Mouse (Mus musculus): ENCODE measurements around the gene Hpgd. TPM values are rescaled to one million over a fixed set of nuclear protein-coding genes. Genes with fewer than 3 reads are reported as not detected.

Hpgd gene
- polyA plus RNA-seq, 1 experiment from 2014 or later: 11.7 TPM

DNA sequence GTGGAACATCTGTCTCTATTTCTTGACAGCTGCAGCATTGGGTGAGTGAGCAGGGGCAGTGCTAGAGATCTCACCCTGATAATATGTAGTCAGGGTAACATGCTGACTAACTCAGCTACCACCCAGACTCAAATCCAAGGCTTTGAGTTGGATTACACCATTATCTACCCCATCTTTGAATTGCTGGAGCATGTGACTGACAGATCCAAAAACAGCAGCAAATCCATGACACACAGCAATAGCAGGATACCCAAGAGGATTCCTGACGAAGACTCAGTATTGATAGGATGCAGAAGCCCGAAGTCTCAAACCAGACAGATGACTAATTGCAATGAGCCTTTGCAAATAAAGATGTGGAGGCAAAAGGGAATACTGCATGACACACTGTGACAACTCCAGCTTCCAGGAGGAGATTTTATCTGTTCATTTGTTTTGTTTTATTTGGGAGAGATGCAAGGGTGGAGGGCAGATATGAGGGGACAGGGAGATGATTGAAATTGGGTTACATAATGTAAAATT lies 15.8 kb upstream of the Hpgd start:
- H3K9ac ChIP-seq (ENCODE audit: low read length): no peak overlapping the region
- H3K4me2 ChIP-seq (ENCODE audit: low read depth, severe bottlenecking): no peak overlapping the region
- no peak overlapping the region for H3K27ac ChIP-seq (replicated peaks; ENCODE audit: low read depth, low read length)
- no peak for DNase-seq (ENCODE audit: low spot score)
- H3K9me3 ChIP-seq (ENCODE audit: control insufficient read depth, low read length): no peaks in the 10 kb centered on the region
- 82% methylated on average over 2 of the region's 2 CpGs for WGBS
- no peaks in the 10 kb centered on the region for H3K36me3 ChIP-seq (ENCODE audit: control insufficient read depth, insufficient read depth, low read length)
- no peak for ATAC-seq (ENCODE audit: insufficient number of reproducible peaks, low FRiP score, low TSS enrichment, low read depth)
- no peak overlapping the region for H3K4me3 ChIP-seq (ENCODE audit: low read depth, low read length)
- no peaks in the 10 kb centered on the region for H3K4me1 ChIP-seq (ENCODE audit: control insufficient read depth, insufficient read depth, low read length)
- no peaks in the 10 kb centered on the region for H3K27me3 ChIP-seq (ENCODE audit: control insufficient read depth, insufficient read depth, low read length)

- DNase-seq (ENCODE audit: low spot score) (no peak), ATAC-seq (ENCODE audit: insufficient number of reproducible peaks, low FRiP score, low TSS enrichment, low read depth) (no peak)
- Histone ChIP-seq H3K9me3 (ENCODE audit: control insufficient read depth, low read length) (no peaks in the 10 kb centered on the region), H3K27me3 (ENCODE audit: control insufficient read depth, insufficient read depth, low read length) (no peaks in the 10 kb centered on the region), H3K9ac (ENCODE audit: low read length) (no peak overlapping the region), H3K4me3 (ENCODE audit: low read depth, low read length) (no peak overlapping the region), H3K36me3 (ENCODE audit: control insufficient read depth, insufficient read depth, low read length) (no peaks in the 10 kb centered on the region), H3K27ac (replicated peaks; ENCODE audit: low read depth, low read length) (no peak overlapping the region), H3K4me1 (ENCODE audit: control insufficient read depth, insufficient read depth, low read length) (no peaks in the 10 kb centered on the region), H3K4me2 (ENCODE audit: low read depth, severe bottlenecking) (no peak overlapping the region)
- 81% methylated on average over 1 of the region's 1 CpGs for WGBS
Observed at GRCm38 (mm10) chr8:56283936-56284335, 10.4 kb upstream of the Hpgd start.

DNA sequence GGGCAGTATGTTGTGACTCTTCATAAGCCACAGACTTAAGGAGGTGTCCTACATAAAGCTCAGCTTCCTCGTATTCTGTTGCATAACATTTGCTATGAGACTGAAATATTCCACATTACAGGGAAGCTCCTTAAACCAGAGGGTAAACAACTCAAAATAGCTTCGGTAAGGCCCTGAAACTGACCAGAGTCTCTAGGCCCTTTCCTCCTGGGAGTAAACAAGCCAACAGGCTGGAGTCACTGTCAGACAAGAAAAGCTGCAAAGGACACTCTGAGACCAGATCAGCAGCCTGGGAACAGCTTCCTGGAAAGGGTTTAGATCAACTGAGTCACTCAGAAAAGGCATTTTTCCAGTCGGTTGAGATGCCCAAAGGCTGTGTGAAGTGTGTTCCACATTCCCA lies 9.4 kb upstream of the Hpgd start:
- no peak overlapping the region for H3K9ac ChIP-seq (ENCODE audit: low read length)
- no peak overlapping the region for H3K4me2 ChIP-seq (ENCODE audit: low read depth, severe bottlenecking)
- DNase-seq (ENCODE audit: low spot score) (no peak), ATAC-seq (ENCODE audit: insufficient number of reproducible peaks, low FRiP score, low TSS enrichment, low read depth) (no peak)
- no peaks in the 10 kb centered on the region for H3K27me3 ChIP-seq (ENCODE audit: control insufficient read depth, insufficient read depth, low read length)
- no peaks in the 10 kb centered on the region for H3K9me3 ChIP-seq (ENCODE audit: control insufficient read depth, low read length)
- H3K27ac ChIP-seq (replicated peaks; ENCODE audit: low read depth, low read length): no peak overlapping the region
- H3K36me3 ChIP-seq (ENCODE audit: control insufficient read depth, insufficient read depth, low read length): no peaks in the 10 kb centered on the region
- 67% methylated on average over 3 of the region's 3 CpGs for WGBS
- no peaks in the 10 kb centered on the region for H3K4me1 ChIP-seq (ENCODE audit: control insufficient read depth, insufficient read depth, low read length)
- H3K4me3 ChIP-seq (ENCODE audit: low read depth, low read length): no peak overlapping the region

- 91% methylated on average over 2 of the region's 2 CpGs for WGBS
- no peak overlapping the region for H3K4me2 ChIP-seq (ENCODE audit: low read depth, severe bottlenecking)
- no peak overlapping the region for H3K4me3 ChIP-seq (ENCODE audit: low read depth, low read length)
- H3K36me3 ChIP-seq (ENCODE audit: control insufficient read depth, insufficient read depth, low read length): no peaks in the 10 kb centered on the region
- no peak overlapping the region for H3K27ac ChIP-seq (replicated peaks; ENCODE audit: low read depth, low read length)
- no peaks in the 10 kb centered on the region for H3K4me1 ChIP-seq (ENCODE audit: control insufficient read depth, insufficient read depth, low read length)
- H3K27me3 ChIP-seq (ENCODE audit: control insufficient read depth, insufficient read depth, low read length): no peaks in the 10 kb centered on the region
- no peaks in the 10 kb centered on the region for H3K9me3 ChIP-seq (ENCODE audit: control insufficient read depth, low read length)
- H3K9ac ChIP-seq (ENCODE audit: low read length): no peak overlapping the region
- ATAC-seq (ENCODE audit: insufficient number of reproducible peaks, low FRiP score, low TSS enrichment, low read depth): no peak
- DNase-seq (ENCODE audit: low spot score): no peak
Observed at GRCm38 (mm10) chr8:56286717-56287116, 7.7 kb upstream of the Hpgd start.

- Histone ChIP-seq H3K4me1 (ENCODE audit: control insufficient read depth, insufficient read depth, low read length) (no peaks in the 10 kb centered on the region), H3K9ac (ENCODE audit: low read length) (no peak overlapping the region), H3K27ac (replicated peaks; ENCODE audit: low read depth, low read length) (no peak overlapping the region), H3K9me3 (ENCODE audit: control insufficient read depth, low read length) (no peaks in the 10 kb centered on the region), H3K36me3 (ENCODE audit: control insufficient read depth, insufficient read depth, low read length) (no peaks in the 10 kb centered on the region), H3K4me2 (ENCODE audit: low read depth, severe bottlenecking) (no peak overlapping the region), H3K27me3 (ENCODE audit: control insufficient read depth, insufficient read depth, low read length) (no peaks in the 10 kb centered on the region), H3K4me3 (ENCODE audit: low read depth, low read length) (no peak overlapping the region)
- DNase-seq (ENCODE audit: low spot score) (no peak), ATAC-seq (ENCODE audit: insufficient number of reproducible peaks, low FRiP score, low TSS enrichment, low read depth) (no peak)
- WGBS: 84% methylated on average over 7 of the region's 7 CpGs
Observed at GRCm38 (mm10) chr8:56287370-56288072, 6.9 kb upstream of the Hpgd start.

- no peak overlapping the region for H3K27ac ChIP-seq (replicated peaks; ENCODE audit: low read depth, low read length)
- no peaks in the 10 kb centered on the region; the same call in 1 of the 2 replicates for H3K27me3 ChIP-seq (ENCODE audit: control insufficient read depth, insufficient read depth, low read length)
- H3K9ac ChIP-seq (ENCODE audit: low read length): no peak overlapping the region
- DNase-seq (ENCODE audit: low spot score): no peak
- no peaks in the 10 kb centered on the region for H3K4me1 ChIP-seq (ENCODE audit: control insufficient read depth, insufficient read depth, low read length)
- no peaks in the 10 kb centered on the region for H3K36me3 ChIP-seq (ENCODE audit: control insufficient read depth, insufficient read depth, low read length)
- no peak for ATAC-seq (ENCODE audit: insufficient number of reproducible peaks, low FRiP score, low TSS enrichment, low read depth)
- no peak overlapping the region for H3K4me3 ChIP-seq (ENCODE audit: low read depth, low read length)
- no peaks in the 10 kb centered on the region for H3K9me3 ChIP-seq (ENCODE audit: control insufficient read depth, low read length)
- no peak overlapping the region for H3K4me2 ChIP-seq (ENCODE audit: low read depth, severe bottlenecking)
- WGBS: 91% methylated on average over 7 of the region's 7 CpGs
Observed at GRCm38 (mm10) chr8:56292318-56292717, 2.1 kb upstream of the Hpgd start.

- no peaks in the 10 kb centered on the region for H3K4me1 ChIP-seq (ENCODE audit: control insufficient read depth, insufficient read depth, low read length)
- DNase-seq (ENCODE audit: low spot score): peak; percentile 40
- H3K27ac ChIP-seq (replicated peaks; ENCODE audit: low read depth, low read length): no peak overlapping the region
- no peaks in the 10 kb centered on the region for H3K9me3 ChIP-seq (ENCODE audit: control insufficient read depth, low read length)
- no peak overlapping the region for H3K9ac ChIP-seq (ENCODE audit: low read length)
- no peak overlapping the region for H3K4me2 ChIP-seq (ENCODE audit: low read depth, severe bottlenecking)
- no peaks in the 10 kb centered on the region for H3K36me3 ChIP-seq (ENCODE audit: control insufficient read depth, insufficient read depth, low read length)
- no peak overlapping the region for H3K4me3 ChIP-seq (ENCODE audit: low read depth, low read length)
- H3K27me3 ChIP-seq (ENCODE audit: control insufficient read depth, insufficient read depth, low read length): no peaks in the 10 kb centered on the region; the same call in 1 of the 2 replicates
- WGBS: 24% methylated on average over 8 of the region's 8 CpGs
- no peak for ATAC-seq (ENCODE audit: insufficient number of reproducible peaks, low FRiP score, low TSS enrichment, low read depth)
Observed at GRCm38 (mm10) chr8:56293480-56293879, 905 bp upstream of the Hpgd start.

DNA sequence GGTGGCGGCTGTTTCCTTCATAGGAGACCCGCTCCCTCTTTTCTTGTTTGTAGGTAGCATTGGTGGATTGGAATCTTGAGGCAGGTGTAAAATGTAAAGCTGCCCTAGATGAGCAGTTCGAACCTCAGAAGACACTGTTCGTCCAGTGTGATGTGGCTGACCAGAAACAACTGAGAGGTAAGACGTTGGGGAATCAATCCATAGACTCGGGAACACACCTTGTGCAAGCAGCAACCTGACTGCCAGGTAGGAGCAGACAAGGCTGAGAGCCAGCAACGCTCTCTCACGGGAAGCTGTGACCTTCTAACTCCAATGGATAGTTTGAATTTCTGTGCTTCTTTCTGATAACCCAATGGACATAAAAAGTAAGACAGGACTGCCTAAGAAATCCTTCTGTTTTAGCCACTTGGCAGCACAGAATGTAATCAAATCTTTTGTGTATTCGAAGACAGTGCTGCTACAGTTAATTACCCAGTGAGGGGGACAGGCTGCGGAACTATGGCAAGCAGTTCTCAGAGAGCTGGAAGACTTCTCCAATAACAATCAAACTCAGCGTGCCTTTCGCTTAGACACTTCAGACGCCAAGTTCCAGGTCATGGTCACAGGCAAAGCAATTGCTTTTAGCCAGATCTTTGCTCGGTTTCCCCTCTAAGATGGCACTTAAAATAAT lies 636 bp downstream of the Hpgd start:
- WGBS: 32% methylated on average over 14 of the region's 14 CpGs
- ATAC-seq (ENCODE audit: insufficient number of reproducible peaks, low FRiP score, low TSS enrichment, low read depth): no peak
- Histone ChIP-seq H3K4me3 (ENCODE audit: low read depth, low read length) (peak overlapping the region; percentile 36), H3K27ac (replicated peaks; ENCODE audit: low read depth, low read length) (no peak overlapping the region), H3K27me3 (ENCODE audit: control insufficient read depth, insufficient read depth, low read length) (no peaks in the 10 kb centered on the region; the same call in 1 of the 2 replicates), H3K4me1 (ENCODE audit: control insufficient read depth, insufficient read depth, low read length) (no peaks in the 10 kb centered on the region), H3K4me2 (ENCODE audit: low read depth, severe bottlenecking) (peak overlapping the region; percentile 76), H3K36me3 (ENCODE audit: control insufficient read depth, insufficient read depth, low read length) (no peaks in the 10 kb centered on the region), H3K9ac (ENCODE audit: low read length) (peak overlapping the region; percentile 54; the same call in 1 of the 2 replicates), H3K9me3 (ENCODE audit: control insufficient read depth, low read length) (no peaks in the 10 kb centered on the region)
- DNase-seq (ENCODE audit: low spot score): no peak
